15 mouse cellular contexts compared by ENCODE assay signal in genomic region chr5:91205350-91205880, GRCm38 (mm10).
"Had no signal": no experiment of that assay in that cellular context is flagged by ENCODE, and none has a peak within 500 bp of the region (broad histone marks: within the 10 kb centered on the region; RNA-seq: fewer than 3 reads in every experiment).

No protein-coding gene starts in this region.

- H3K4me2 ChIP-seq: limb, embryonic 15.5 days; liver, embryonic 12.5 days; midbrain, embryonic 11.5 days; midbrain, embryonic 13.5 days; midbrain, embryonic 15.5 days; neural tube, embryonic 12.5 days had no signal

- H3K9me3 ChIP-seq: limb, embryonic 15.5 days; liver, embryonic 12.5 days; megakaryocyte, embryonic 14.5 days; midbrain, embryonic 13.5 days; midbrain, embryonic 15.5 days; neural tube, embryonic 12.5 days had no signal

- H3K27me3 ChIP-seq: limb, embryonic 15.5 days; liver, embryonic 12.5 days; megakaryocyte, embryonic 14.5 days; midbrain, embryonic 13.5 days; midbrain, embryonic 15.5 days; neural tube, embryonic 12.5 days had no signal

- H3K4me3 ChIP-seq: limb, embryonic 15.5 days; liver, embryonic 12.5 days; megakaryocyte, embryonic 14.5 days; midbrain, embryonic 13.5 days; midbrain, embryonic 15.5 days; neural tube, embryonic 12.5 days had no signal

- ATAC-seq: liver, embryonic 12.5 days; midbrain, embryonic 13.5 days; midbrain, embryonic 15.5 days had no signal

- H3K9ac ChIP-seq: limb, embryonic 15.5 days; liver, embryonic 12.5 days; liver, embryonic 14.5 days; midbrain, embryonic 13.5 days; midbrain, embryonic 15.5 days; neural tube, embryonic 12.5 days had no signal

- H3K36me3 ChIP-seq: limb, embryonic 15.5 days; liver, embryonic 12.5 days; midbrain, embryonic 13.5 days; midbrain, embryonic 15.5 days; neural tube, embryonic 12.5 days had no signal

- H3K27ac ChIP-seq: limb, embryonic 15.5 days; liver, embryonic 12.5 days; liver, embryonic 14.5 days; macrophage; midbrain, embryonic 13.5 days; midbrain, embryonic 15.5 days; neural tube, embryonic 12.5 days had no signal

- DNase-seq: right cerebral cortex, postnatal 14 days; right cerebral cortex, postnatal 4 days; spleen, adult 18-20 months; thymus, adult 2 months; thymus, postnatal 25 days; thymus, postnatal 4 days had no signal

- H3K4me1 ChIP-seq: limb, embryonic 15.5 days; megakaryocyte, embryonic 14.5 days; midbrain, embryonic 13.5 days; midbrain, embryonic 15.5 days; neural tube, embryonic 12.5 days had no signal
